Mouse (Mus musculus) forelimb bud, embryonic 11.5 days (tissue): ENCODE results near the gene Nr2f1.

ENCODE experiments used
- DNase-seq: peaks from one replicate; pipeline ENCODE4 v3.0.0-alpha.2; 2012; ENCODE audit warnings: low read depth, low spot score

Gene Nr2f1

GRCm38 (mm10) chr13:78179312-78180097 is 20.1 kb downstream of the Nr2f1 start:
- no peak for DNase-seq

DNA sequence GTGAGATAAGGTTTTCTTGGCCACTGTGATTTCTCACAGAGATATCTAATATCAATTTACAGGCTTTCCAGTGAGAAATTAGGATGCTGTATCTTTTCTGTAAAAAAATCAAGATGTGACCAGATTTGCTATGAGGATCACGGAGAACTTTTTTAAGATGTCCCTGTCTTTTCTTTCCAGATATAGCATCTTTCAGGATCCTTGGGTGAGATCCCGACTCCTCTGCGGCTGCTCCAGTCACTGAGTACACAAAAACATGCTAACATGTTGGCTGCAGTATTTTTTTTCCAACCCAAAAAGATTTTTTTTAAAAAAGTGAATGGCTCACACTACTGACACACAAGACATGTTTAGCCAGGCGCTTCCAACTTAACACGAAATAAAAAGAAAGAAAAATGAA is 20.8 kb downstream of the Nr2f1 start:
- DNase-seq = no peak

- DNase-seq = no peak
Measured at GRCm38 (mm10) chr13:78178021-78178420, 21.5 kb downstream of the Nr2f1 start.

DNA sequence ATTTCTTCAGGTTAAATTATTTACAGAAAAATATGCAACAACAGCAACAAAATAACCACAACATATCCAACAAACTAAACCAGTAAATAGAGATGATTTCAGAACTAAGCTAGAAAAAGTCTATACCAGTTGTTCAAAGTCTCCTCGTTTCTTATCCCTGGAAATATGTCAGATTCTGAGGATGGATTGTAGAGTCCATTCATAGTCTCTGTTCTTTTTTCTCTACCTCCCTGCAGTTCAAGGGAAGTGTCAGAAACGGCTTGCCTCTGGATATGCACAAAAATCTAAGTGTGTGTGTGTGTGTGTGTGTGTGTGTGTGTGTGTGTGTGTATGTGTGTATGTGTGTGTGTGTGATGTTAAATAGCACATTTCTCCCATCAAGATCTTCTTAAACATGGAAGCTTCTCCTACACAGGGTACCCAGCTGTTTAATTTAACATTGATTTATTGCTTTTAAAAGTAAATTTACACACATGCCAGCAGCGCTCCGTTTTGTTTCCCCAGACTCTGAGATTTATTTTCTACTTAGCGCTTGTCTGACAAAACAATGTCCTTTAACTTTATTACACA is 22.1 kb downstream of the Nr2f1 start:
- no peak for DNase-seq

GRCm38 (mm10) chr13:78175821-78176380 is 23.7 kb downstream of the Nr2f1 start:
- DNase-seq = no peak

DNA sequence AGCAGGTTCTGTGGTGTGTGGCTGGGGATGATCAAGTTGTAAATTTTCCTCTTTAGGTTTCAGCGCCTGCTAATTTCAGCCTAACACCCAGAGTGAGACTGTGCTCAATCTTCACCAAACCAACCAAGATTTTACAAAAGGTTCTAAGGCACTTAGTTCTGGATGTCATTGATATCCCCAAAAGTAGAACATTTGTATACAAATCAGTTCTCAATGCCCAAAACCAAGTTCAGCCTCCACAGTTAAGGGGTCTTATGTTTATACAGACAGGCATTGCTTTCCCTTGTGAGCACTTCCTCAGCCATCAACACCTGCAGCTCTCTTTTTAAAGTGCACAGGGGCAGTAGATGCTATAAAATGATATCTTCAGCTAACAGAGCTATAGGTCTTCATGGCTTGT is 24.7 kb downstream of the Nr2f1 start:
- no peak for DNase-seq

DNA sequence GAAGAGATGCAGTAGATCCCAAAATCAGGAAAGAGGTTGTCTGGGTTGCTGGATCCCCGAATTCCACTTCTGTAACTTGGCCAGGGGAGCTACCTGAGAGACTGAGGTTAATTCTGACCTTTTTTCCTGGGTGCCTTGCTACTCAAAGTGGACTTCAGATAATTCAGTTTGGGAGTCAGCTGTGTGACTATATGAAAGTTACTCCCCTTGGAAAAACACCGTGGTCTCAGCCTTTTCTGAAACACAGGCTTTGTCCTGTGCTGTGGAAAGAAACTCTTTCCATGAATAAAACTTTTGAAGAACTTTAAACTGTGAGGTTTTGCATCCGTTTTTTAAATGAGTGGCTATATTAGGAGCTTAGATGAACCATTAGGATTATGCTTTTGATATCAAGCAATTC is 25.4 kb downstream of the Nr2f1 start:
- DNase-seq = no peak

DNA sequence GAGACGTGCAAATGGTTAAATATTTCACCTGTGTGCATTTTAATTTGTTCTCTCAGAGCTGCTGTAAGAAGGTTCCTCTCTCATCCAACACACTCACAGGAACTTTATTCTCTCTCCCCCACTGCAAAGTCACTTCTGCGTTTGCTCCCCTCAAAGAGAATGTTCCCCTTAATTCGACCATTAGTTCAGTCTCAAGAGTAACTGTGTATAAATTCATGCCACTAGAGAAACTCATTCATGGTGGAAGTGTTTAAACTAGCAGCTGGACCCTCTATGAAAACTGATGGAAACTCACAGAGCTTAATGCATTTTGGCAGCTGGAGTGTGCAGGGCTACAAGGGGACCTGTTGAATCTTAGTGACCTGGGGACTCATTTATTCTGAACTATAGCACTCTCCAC is 26.7 kb downstream of the Nr2f1 start:
- no peak for DNase-seq

- DNase-seq = no peak
Measured at GRCm38 (mm10) chr13:78171984-78172636, 27.4 kb downstream of the Nr2f1 start.

DNA sequence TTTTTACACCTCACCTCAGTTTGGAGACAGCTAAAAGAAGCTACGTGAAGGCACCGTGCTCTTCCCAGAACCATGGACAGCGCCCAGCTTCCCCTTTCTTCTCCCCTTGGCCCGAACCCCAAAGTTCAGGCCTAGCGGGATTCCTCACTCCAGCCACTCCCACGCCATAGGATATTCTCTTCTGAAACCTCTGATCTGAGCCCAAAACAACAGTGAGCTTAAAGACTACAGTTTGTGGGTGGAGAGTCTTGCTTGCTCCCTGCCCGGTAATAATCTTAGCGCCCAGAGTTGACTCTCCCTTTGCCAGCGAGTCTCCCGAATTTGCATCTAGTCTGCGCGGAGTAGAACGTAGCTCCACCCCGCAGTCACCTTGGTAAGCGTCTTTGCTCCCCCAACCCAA is 28.2 kb downstream of the Nr2f1 start:
- DNase-seq = no peak

DNA sequence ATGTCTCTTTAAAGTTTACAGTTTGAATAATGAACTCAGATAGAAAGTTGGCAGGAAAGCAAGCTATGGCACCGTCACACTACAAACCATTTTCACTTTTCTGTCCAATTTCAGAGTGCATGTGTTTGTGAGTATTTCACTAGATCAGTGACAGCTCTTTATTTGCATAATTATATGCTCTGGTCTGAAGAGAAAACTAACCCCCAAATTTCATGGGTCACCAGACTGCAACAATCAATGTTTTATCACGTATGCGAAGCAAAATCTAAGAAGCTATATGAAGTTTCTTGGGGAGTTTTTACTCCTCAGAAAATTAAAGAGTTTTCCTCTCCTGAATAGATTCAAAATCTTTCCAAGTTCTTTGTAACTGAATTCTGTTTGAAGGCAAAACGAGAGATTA is 31.4 kb downstream of the Nr2f1 start:
- no peak for DNase-seq

- no peak for DNase-seq
Measured at GRCm38 (mm10) chr13:78164941-78165340, 34.6 kb downstream of the Nr2f1 start.

DNA sequence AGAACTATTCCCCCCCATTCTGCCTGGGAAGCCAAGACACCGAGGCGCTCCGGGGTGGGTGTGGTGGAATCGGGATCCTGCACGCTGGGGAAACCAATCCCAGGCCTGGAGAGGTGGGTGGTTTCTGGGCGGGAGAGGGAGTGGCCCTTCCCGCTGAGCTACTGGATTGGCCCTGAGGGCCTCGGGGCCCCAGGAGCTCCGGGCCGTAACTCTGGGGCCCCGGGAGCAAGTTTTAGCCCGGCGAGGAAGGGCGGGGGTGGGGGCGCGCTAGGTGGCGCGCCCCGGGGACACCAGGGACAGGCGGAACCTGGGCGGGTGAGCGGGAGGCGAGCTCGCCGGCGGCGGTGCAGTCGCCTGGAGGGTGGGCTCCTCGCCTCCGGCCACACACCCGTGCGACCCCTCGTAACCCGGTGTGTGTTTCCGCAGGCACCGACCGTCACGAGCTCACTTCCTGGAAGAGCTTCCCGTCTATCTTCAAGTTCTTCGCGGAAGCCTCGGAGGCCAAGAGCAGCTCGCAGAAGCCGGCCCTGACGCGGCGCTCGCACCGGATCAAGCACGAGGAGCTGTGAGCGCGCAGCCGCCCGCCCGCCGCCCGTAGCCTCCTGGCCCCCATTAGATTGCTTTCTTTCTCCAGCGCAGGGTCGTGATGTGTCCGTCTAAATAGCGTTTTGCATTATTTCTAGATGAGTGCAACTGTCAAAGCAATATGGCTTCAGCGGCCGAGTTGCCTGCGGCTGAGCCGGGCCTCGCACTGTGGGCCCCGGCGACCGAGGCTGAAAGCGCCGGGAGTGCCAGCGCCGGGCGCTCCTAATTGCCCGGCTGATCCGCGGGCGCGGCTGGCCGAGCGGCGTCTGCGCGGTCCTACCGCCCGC is 36.2 kb downstream of the Nr2f1 start:
- DNase-seq = peak; percentile 75

DNA sequence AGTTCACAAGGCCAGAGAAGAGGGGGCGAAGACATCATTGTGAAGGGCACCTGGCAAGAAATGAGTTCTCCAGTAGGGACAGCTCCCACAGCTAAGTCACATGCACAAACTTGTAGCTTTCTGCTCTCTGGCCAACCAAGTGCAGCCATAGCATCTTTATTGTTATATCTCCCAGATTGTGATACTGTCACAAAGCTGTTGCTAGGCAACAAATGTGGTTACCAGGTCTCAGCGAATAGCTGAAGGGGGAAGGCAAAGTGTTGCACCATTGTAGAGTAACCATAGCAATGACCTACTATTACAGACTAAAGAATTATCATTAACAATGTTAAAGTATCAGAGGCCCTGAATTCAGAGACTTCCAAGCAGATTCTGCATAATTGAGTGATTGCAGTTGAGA is 37.4 kb downstream of the Nr2f1 start:
- no peak for DNase-seq

- DNase-seq = no peak
Measured at GRCm38 (mm10) chr13:78157465-78157864, 42.1 kb downstream of the Nr2f1 start.
